Mouse (Mus musculus) lung, postnatal 0 days (tissue): ENCODE results near the gene Sec22b.

ENCODE experiments used
- CTCF ChIP-seq: IDR thresholded peaks from 2 replicates; pipeline ENCODE4 v1.5.1; 2016; ENCODE audit warnings: antibody characterized with exemption, mild to moderate bottlenecking
- EP300 ChIP-seq: IDR thresholded peaks from 2 replicates; pipeline ENCODE4 v1.6.1; 2016; ENCODE audit warnings: antibody characterized with exemption, mild to moderate bottlenecking, control low read depth

DNA sequence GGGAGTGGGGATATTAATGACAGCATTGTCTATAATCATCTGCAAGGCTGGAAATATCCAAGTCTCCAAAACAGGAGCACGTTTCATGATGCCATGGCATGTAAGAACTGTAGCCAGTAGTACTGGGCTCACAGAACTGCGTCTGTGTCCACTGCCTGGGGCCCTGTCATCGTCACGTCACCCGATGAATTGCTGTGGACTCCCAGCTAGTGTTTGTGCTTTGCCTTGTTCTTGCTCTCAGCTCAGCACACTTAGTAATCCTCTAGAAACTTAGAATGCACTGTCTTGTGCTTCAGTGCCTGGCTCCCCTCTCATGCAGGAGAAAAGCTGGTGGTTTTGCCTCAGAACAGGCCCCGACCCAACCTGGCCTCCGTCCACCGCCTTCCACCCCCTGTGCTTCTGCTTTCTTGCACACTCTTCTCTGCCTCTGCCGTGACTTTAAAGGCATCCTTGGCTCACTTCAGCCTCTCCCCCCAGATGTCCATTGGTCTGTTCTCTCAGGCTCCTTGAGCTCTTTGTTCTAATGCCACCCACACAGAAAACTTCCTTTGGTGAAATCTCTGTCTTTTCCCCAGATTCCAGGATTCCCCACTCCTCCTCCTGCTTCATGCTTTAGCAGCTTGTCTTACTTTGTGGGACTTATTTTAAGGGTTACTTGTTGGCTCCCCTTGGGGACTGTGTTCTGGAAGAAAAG, 39.7 kb downstream of the Sec22b start:
- TF ChIP-seq CTCF (no peak), EP300 (no peak)
